Mouse (Mus musculus) megakaryocyte, embryonic 14.5 days (primary cell): ENCODE data around the gene Cabs1.

Experiments
- FLI1 ChIP-seq: IDR thresholded peaks from 2 replicates; pipeline ENCODE4 v1.6.1; 2012; ENCODE audit warnings: low read length, inconsistent platforms, mixed read lengths
- GATA1 ChIP-seq: IDR thresholded peaks from 3 replicates; pipeline ENCODE4 v1.6.1; 2012; ENCODE audit warnings: mixed read lengths, low read length, inconsistent platforms, borderline replicate concordance

GRCm38 (mm10) chr5:87982468-87983214 lies 3.4 kb downstream of the Cabs1 start:
- no peak for TF ChIP-seq GATA1
- no peak for TF ChIP-seq FLI1
